Mouse (Mus musculus) layer of hippocampus, postnatal 14 days (tissue): Measurements from ENCODE around the gene Slc25a5. TPM values are rescaled to one million over a fixed set of nuclear protein-coding genes. Genes with fewer than 3 reads are reported as not detected.

Experiments
- DNase-seq, 2 experiments: peaks; one replicate each; pipeline ENCODE4 v3.0.0; 2021 to 2022; ENCODE audit warnings: low spot score in 2 of 2, mixed read lengths in 1 of 2
- total RNA-seq, 2 experiments: library from RNA; stranded (reverse); gene quantifications; 2 replicates each; pipeline ENCODE4 v1.2.3; 2021

Slc25a5 gene
- total RNA-seq, 2 experiments from 2014 or later = 369 to 393 TPM

- DNase-seq = peak; percentile 64 to 73
These were observed 38.1 kb downstream of the Slc25a5 start for GRCm38 (mm10) chrX:36833397-36834084.

DNA sequence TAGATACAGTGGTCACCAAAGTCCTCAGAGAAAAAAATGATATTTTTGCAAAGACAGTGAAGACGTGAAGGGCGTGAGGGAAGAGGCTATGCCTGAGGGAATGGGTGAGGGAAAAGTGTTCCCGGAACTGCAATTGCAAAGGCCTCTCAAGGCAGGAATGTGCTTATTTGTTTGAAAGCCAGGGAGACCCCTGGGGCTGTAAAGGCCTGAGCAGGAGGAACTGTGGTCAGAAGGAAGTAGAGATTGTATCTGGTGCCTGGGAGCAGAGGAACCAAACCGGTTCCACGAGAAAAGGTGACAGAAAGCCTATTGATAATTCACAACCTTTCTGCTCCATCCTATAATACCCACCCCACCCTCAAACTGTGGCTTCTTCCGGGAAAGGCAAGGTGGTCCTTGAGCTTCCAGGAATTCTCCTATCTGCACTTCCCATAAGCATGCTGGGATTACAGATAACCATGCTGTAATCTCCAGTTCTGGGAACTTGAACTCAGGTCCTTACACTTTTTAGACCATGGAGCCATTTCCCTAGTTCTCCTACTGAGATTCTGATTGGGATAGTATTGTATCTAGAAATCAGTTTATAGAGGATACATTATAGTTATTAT, 41.7 kb downstream of the Slc25a5 start:
- DNase-seq = no peak

- DNase-seq = no peak
These were observed 43.9 kb downstream of the Slc25a5 start for GRCm38 (mm10) chrX:36839391-36839790.

DNA sequence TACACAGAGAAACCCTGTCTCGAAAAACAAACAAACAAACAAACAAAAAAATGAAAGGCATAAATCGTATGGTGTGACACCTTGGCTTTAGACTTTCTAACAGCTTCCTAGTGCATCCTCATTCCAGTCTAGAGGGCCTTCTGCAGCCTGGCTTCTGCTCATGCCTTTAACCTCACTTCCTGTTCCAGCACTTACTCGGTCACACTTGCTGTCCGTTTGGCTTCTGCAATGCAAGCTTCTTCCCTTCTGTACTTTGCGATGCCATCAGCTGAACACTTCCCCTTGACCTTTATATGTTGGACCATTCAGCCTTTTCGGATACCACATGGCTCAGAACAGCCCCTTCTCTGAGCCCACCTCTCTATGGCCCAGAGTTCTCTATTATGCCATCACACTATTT, 46.2 kb downstream of the Slc25a5 start:
- DNase-seq = no peak

DNA sequence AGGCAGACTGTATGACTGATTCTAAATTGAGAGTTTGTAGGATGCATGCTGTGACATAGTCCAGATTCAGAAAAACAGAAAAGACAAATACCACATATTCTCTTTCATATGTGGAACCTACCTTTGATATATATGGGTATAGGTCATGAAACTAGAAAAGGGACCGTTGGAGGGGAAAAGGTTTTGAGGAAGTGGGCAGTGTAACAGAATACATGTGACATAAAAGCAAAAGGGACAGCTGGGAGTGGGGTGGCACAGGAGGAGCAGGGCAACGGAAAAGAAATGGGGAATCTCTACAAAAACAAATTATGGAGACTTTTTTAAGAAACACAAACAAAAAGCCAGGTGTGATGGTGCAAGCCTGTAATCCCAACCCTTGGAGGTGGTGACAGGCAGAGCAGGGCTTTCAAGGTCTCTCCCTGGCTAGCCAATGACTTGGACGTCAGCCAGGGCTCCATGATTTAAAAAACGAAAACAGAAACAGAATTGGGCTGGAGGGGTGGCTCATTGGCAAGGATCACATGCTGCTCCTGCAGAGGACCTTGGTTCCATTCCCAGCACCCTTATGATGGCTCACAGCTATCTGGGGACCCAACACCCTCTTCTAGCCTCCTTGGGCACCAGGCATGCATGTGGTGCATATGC, 48.0 kb downstream of the Slc25a5 start:
- DNase-seq = no peak

DNA sequence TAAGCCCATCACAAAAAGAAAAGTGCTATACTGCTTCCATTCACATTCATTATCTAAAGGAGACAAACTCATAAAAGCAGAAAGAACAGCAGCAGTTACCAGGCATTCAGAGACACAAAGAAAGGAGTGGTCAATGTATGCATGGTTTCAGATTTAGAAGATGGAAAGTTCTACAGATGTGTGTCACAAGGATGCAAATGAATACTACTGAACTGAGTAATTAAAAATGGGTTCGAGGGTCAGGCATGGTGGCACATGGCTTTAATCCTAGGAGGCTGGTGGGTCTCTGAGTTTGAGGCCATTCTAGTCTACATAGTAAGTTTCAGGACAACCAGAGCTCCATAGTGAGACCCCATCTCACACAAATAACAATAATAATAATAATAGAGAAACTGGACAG, 51.7 kb downstream of the Slc25a5 start:
- no peak for DNase-seq

Other genes with a start within 250 kb of the Slc25a5 start
- 100 to 1,000 TPM; 276 to 278 TPM for gene Pgrmc1, start 197.4 kb upstream of the Slc25a5 start, total RNA-seq
- 1 to 10 TPM; 8.8 to 9.4 TPM for gene Akap17b, start 150.3 kb upstream of the Slc25a5 start, total RNA-seq
- gene Slc25a43, start 52.0 kb upstream of the Slc25a5 start, total RNA-seq = under 1 TPM in 1 of 2 experiments, not detected in 1; 0.30 TPM
- 10 to 100 TPM; 56.5 to 59.6 TPM for gene Ube2a, start 78.2 kb downstream of the Slc25a5 start, total RNA-seq
- 10 to 100 TPM; 30.3 to 34.9 TPM for gene C330007P06Rik, start 78.5 kb downstream of the Slc25a5 start, total RNA-seq
- gene Nkrf, start 107.2 kb downstream of the Slc25a5 start, total RNA-seq = 10 to 100 TPM; 27.7 to 29.5 TPM
- 10 to 100 TPM; 48.8 to 49.9 TPM for gene Sept6, start 196.1 kb downstream of the Slc25a5 start, total RNA-seq